Mouse (Mus musculus): ENCODE measurements around the gene Kank4. TPM values are rescaled to one million over a fixed set of nuclear protein-coding genes. Genes with fewer than 3 reads are reported as not detected.
"Not testable (repeated sequence)": the region's sequence is repeated elsewhere in the genome, so short reads cannot be mapped to it uniquely, and the experiment has no call there.

Kank4 gene
- polyA plus RNA-seq, 1 experiment from 2014 or later: 3.0 TPM

DNA sequence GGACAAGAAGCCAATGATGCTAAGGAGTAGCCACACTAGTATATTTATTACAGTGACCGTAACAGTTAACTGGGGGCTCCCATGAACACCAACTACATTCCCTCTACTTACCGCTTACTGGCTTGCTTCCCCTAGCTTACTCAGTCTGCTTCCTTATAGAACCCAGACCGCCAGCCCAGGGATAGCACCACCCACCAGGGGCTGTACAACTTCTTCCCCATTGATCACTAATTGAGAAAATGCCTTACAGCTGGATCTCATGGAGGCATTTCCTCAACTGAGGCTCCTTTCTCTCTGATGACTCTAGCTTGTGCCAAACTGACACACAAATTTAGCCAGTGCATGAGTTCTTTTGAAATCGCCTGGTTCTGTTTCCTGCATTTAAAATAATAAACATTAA lies 21.6 kb upstream of the Kank4 start:
- DNase-seq (ENCODE audit: low spot score) (no peak), ATAC-seq (ENCODE audit: insufficient number of reproducible peaks, low FRiP score, low TSS enrichment, low read depth) (no peak)
- Histone ChIP-seq H3K27ac (replicated peaks; ENCODE audit: low read depth, low read length) (no peak overlapping the region), H3K4me1 (ENCODE audit: control insufficient read depth, insufficient read depth, low read length) (no peaks in the 10 kb centered on the region), H3K4me2 (ENCODE audit: low read depth, severe bottlenecking) (no peak overlapping the region), H3K36me3 (ENCODE audit: control insufficient read depth, insufficient read depth, low read length) (no peaks in the 10 kb centered on the region), H3K9me3 (ENCODE audit: control insufficient read depth, low read length) (no peaks in the 10 kb centered on the region), H3K9ac (ENCODE audit: low read length) (no peak overlapping the region), H3K27me3 (ENCODE audit: control insufficient read depth, insufficient read depth, low read length) (no peaks in the 10 kb centered on the region), H3K4me3 (ENCODE audit: low read depth, low read length) (no peak overlapping the region)
- WGBS: 44% methylated on average over 4 of the region's 4 CpGs

DNA sequence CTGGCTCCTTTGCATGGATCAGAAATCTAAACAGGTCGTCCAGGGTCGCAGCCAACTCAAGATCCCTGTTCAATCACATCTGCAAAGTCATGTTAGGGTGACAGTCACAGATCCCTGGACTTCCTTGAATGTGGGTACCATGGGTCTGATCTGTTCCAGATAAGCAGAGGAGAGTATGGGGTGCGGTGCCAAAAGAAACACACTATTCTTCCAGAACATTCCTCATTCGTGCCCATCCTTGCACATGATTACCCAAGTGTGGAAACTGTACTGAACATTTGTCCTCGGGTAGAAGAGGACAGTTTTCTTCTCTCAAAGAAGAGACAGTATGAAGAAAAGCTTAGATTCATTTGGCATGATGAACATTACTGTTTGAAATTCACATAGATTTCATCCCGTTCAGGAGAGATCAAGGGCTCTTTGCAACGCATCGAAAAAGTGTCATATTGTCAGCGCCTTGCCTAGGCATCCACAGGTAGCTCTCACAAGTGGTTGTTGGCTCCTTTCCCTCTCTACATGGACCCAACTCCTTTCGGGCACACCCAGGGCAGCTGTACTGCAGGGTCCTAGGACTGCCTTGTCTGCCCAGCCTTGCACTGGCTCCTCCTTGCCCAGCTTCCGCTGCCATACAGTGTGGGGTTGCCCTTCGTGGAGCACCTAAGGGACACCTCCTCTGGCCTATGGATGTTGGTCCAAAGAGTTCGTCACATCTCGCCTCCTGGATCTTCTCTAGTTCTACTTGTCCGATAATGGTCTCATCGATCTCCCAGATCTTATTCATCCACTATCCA lies 20.6 kb upstream of the Kank4 start:
- Histone ChIP-seq H3K4me3 (ENCODE audit: low read depth, low read length) (no peak overlapping the region), H3K27me3 (ENCODE audit: control insufficient read depth, insufficient read depth, low read length) (no peaks in the 10 kb centered on the region), H3K36me3 (ENCODE audit: control insufficient read depth, insufficient read depth, low read length) (no peaks in the 10 kb centered on the region), H3K9me3 (ENCODE audit: control insufficient read depth, low read length) (no peaks in the 10 kb centered on the region), H3K4me2 (ENCODE audit: low read depth, severe bottlenecking) (no peak overlapping the region), H3K4me1 (ENCODE audit: control insufficient read depth, insufficient read depth, low read length) (no peaks in the 10 kb centered on the region), H3K9ac (ENCODE audit: low read length) (no peak overlapping the region), H3K27ac (replicated peaks; ENCODE audit: low read depth, low read length) (no peak overlapping the region)
- DNase-seq (ENCODE audit: low spot score): no peak
- ATAC-seq (ENCODE audit: insufficient number of reproducible peaks, low FRiP score, low TSS enrichment, low read depth): no peak
- WGBS: 95% methylated on average over 16 of the region's 16 CpGs

DNA sequence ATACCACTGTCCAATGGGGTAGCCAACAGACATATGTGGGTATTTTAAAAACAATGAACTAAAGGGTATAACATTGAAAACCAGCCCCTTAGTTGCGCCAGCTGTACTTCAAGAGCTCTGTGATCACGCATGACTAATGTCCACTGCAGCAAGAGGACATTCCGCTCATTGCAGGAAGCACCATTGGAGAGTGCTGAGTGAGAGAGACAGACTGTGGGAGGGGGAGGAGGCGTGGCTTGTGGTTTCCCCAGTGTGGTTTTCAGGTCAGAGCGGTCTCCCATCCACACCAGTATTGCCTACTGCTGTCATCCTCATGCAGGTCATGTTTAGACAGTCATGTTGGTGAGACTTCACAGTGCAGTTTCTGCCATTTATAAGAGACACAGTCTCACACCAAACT lies 19.2 kb upstream of the Kank4 start:
- 55% methylated on average over 5 of the region's 5 CpGs for WGBS
- H3K9me3 ChIP-seq (ENCODE audit: control insufficient read depth, low read length): no peaks in the 10 kb centered on the region
- no peaks in the 10 kb centered on the region for H3K4me1 ChIP-seq (ENCODE audit: control insufficient read depth, insufficient read depth, low read length)
- H3K36me3 ChIP-seq (ENCODE audit: control insufficient read depth, insufficient read depth, low read length): no peaks in the 10 kb centered on the region
- no peak overlapping the region for H3K4me2 ChIP-seq (ENCODE audit: low read depth, severe bottlenecking)
- no peak overlapping the region for H3K4me3 ChIP-seq (ENCODE audit: low read depth, low read length)
- DNase-seq (ENCODE audit: low spot score) (no peak), ATAC-seq (ENCODE audit: insufficient number of reproducible peaks, low FRiP score, low TSS enrichment, low read depth) (no peak)
- H3K9ac ChIP-seq (ENCODE audit: low read length): no peak overlapping the region
- no peaks in the 10 kb centered on the region for H3K27me3 ChIP-seq (ENCODE audit: control insufficient read depth, insufficient read depth, low read length)
- no peak overlapping the region for H3K27ac ChIP-seq (replicated peaks; ENCODE audit: low read depth, low read length)

DNA sequence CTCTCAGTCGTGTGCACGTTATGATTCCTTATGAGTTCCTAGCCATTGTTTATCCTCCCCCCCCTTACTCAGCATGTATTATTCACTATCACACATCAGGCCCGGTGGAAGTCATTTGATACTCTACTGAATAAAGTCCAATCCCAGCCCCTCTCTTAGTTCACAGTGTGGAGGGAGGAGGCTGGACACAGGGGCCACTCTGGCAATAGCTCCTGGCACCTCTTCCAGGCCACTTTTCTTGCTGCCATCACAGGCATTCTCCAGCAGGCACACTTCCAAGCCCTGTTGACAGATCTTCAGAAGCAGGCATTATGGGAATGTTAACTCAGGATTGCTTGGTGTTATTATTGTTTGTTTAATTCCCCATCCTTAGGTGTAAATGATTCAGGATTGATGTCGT lies 17.4 kb upstream of the Kank4 start:
- Histone ChIP-seq H3K4me1 (ENCODE audit: control insufficient read depth, insufficient read depth, low read length) (no peaks in the 10 kb centered on the region), H3K4me3 (ENCODE audit: low read depth, low read length) (no peak overlapping the region), H3K27me3 (ENCODE audit: control insufficient read depth, insufficient read depth, low read length) (no peaks in the 10 kb centered on the region), H3K4me2 (ENCODE audit: low read depth, severe bottlenecking) (no peak overlapping the region), H3K9ac (ENCODE audit: low read length) (no peak overlapping the region), H3K9me3 (ENCODE audit: control insufficient read depth, low read length) (no peaks in the 10 kb centered on the region), H3K36me3 (ENCODE audit: control insufficient read depth, insufficient read depth, low read length) (no peaks in the 10 kb centered on the region), H3K27ac (replicated peaks; ENCODE audit: low read depth, low read length) (no peak overlapping the region)
- 83% methylated on average over 4 of the region's 4 CpGs for WGBS
- DNase-seq (ENCODE audit: low spot score) (no peak), ATAC-seq (ENCODE audit: insufficient number of reproducible peaks, low FRiP score, low TSS enrichment, low read depth) (no peak)

DNA sequence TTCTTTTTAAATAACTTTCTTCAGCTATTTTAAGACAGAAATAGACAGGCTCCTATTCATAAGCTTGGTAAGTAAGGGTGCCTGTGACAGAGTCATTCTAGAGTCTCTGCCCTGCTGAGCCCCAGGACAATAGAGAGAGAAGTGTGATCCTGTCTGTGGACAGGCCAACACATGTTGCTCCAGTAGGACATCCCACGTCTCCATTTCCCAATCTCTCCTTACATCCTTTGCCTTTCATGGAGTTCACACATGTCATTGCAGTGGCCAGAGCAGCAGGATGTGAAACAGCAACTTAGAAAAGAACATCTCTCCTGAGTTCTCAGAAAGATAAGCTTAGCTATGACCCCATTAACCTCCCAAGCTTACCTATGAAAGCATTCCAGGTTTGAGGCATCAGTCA lies 14.4 kb upstream of the Kank4 start:
- DNase-seq (ENCODE audit: low spot score) (no peak), ATAC-seq (ENCODE audit: insufficient number of reproducible peaks, low FRiP score, low TSS enrichment, low read depth) (no peak)
- no peak overlapping the region for H3K4me3 ChIP-seq (ENCODE audit: low read depth, low read length)
- no peak overlapping the region for H3K27ac ChIP-seq (replicated peaks; ENCODE audit: low read depth, low read length)
- H3K4me1 ChIP-seq (ENCODE audit: control insufficient read depth, insufficient read depth, low read length): no peaks in the 10 kb centered on the region
- H3K9me3 ChIP-seq (ENCODE audit: control insufficient read depth, low read length): no peaks in the 10 kb centered on the region
- H3K9ac ChIP-seq (ENCODE audit: low read length): no peak overlapping the region
- no peaks in the 10 kb centered on the region for H3K27me3 ChIP-seq (ENCODE audit: control insufficient read depth, insufficient read depth, low read length)
- no peaks in the 10 kb centered on the region for H3K36me3 ChIP-seq (ENCODE audit: control insufficient read depth, insufficient read depth, low read length)
- 72% methylated on average over 1 of the region's 1 CpGs for WGBS
- H3K4me2 ChIP-seq (ENCODE audit: low read depth, severe bottlenecking): no peak overlapping the region

DNA sequence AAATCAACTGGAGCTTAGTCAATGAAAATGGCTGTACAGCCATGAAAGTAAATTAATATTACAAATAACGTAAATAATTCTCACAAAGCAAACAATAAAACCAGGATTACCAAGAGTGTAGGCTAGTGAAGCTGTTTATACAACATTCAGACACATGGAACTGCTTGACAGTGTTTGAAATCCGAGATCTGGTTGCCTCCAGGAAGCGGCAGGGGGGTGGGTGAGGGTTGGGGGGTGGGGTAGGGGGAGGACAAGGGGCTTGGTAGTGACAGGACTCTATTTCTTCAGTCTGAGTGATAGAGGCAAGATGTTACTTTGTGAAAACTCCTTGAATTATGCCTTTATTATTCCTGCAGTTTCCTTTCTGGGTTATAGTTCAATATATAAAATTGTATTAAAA lies 9.4 kb upstream of the Kank4 start:
- Histone ChIP-seq H3K36me3 (ENCODE audit: control insufficient read depth, insufficient read depth, low read length) (no peaks in the 10 kb centered on the region), H3K27ac (replicated peaks; ENCODE audit: low read depth, low read length) (no peak overlapping the region), H3K4me2 (ENCODE audit: low read depth, severe bottlenecking) (no peak overlapping the region), H3K9ac (ENCODE audit: low read length) (no peak overlapping the region), H3K4me3 (ENCODE audit: low read depth, low read length) (no peak overlapping the region), H3K27me3 (ENCODE audit: control insufficient read depth, insufficient read depth, low read length) (no peaks in the 10 kb centered on the region), H3K4me1 (ENCODE audit: control insufficient read depth, insufficient read depth, low read length) (0 out of 2 replicates have a peak, but pooled peaks cover 3% of the 10 kb centered on the region), H3K9me3 (ENCODE audit: control insufficient read depth, low read length) (no peaks in the 10 kb centered on the region)
- no peak for ATAC-seq (ENCODE audit: insufficient number of reproducible peaks, low FRiP score, low TSS enrichment, low read depth)
- WGBS: 12% methylated on average over 3 of the region's 3 CpGs
- no peak for DNase-seq (ENCODE audit: low spot score)

DNA sequence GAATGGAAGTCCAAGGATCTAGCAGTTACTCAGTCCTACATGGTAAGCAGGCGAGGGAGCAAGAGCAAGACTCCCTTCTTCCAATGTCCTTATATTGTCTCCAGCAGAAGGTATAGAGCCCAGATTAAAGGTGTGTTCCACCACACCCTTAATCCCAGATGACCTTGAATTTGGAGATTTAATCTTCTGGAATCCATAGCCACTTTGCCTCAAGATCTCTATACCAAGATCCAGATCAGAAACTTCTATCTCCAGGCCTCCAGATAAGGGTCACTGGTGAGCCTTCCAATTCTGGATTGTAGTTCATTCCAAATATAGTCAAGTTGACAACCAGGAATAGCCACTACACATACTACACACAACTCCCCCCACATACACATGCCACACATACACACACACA lies 6.4 kb upstream of the Kank4 start, which contains the start of gene I0C0044D17Rik:
Gene I0C0044D17Rik (minus strand): TSS at position 101 of the 400 bp plus-strand sequence.
- not testable (repeated sequence) for H3K9ac ChIP-seq (ENCODE audit: low read length); H3K36me3 ChIP-seq (ENCODE audit: control insufficient read depth, insufficient read depth, low read length); H3K4me1 ChIP-seq (ENCODE audit: control insufficient read depth, insufficient read depth, low read length); H3K4me2 ChIP-seq (ENCODE audit: low read depth, severe bottlenecking); H3K27me3 ChIP-seq (ENCODE audit: control insufficient read depth, insufficient read depth, low read length); H3K4me3 ChIP-seq (ENCODE audit: low read depth, low read length); H3K27ac ChIP-seq (replicated peaks; ENCODE audit: low read depth, low read length); H3K9me3 ChIP-seq (ENCODE audit: control insufficient read depth, low read length); DNase-seq (ENCODE audit: low spot score); ATAC-seq (ENCODE audit: insufficient number of reproducible peaks, low FRiP score, low TSS enrichment, low read depth)
- whole genome bisulfite sequencing: 96% methylated on average over 1 of the region's 1 CpGs

DNA sequence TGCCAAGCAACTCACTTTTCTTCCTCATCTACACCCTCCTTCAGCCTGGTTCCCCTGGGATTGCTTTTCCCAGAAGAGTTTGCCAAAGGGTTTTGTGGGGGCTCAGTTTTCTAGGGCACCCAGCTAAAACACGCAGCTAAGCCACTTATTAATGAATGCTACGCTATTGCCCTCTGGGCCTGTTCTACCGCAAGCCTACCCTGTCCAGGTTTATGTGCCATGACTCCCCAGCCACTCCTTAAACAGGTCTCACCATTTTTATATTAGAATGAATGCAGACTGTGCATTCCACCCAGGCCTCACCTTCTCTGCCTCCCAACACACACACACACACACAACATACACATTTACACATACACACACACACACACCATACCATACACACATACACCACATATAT lies 5.7 kb upstream of the Kank4 start:
- ATAC-seq (ENCODE audit: insufficient number of reproducible peaks, low FRiP score, low TSS enrichment, low read depth): no peak
- Histone ChIP-seq H3K27me3 (ENCODE audit: control insufficient read depth, insufficient read depth, low read length) (no peaks in the 10 kb centered on the region), H3K27ac (replicated peaks; ENCODE audit: low read depth, low read length) (no peak overlapping the region), H3K4me3 (ENCODE audit: low read depth, low read length) (no peak overlapping the region), H3K9me3 (ENCODE audit: control insufficient read depth, low read length) (no peaks in the 10 kb centered on the region), H3K4me1 (ENCODE audit: control insufficient read depth, insufficient read depth, low read length) (peaks cover 5% of the 10 kb centered on the region; the same call in 1 of the 2 replicates), H3K4me2 (ENCODE audit: low read depth, severe bottlenecking) (no peak overlapping the region), H3K9ac (ENCODE audit: low read length) (no peak overlapping the region), H3K36me3 (ENCODE audit: control insufficient read depth, insufficient read depth, low read length) (no peaks in the 10 kb centered on the region)
- 66% methylated on average over 3 of the region's 3 CpGs for WGBS
- DNase-seq (ENCODE audit: low spot score): no peak

DNA sequence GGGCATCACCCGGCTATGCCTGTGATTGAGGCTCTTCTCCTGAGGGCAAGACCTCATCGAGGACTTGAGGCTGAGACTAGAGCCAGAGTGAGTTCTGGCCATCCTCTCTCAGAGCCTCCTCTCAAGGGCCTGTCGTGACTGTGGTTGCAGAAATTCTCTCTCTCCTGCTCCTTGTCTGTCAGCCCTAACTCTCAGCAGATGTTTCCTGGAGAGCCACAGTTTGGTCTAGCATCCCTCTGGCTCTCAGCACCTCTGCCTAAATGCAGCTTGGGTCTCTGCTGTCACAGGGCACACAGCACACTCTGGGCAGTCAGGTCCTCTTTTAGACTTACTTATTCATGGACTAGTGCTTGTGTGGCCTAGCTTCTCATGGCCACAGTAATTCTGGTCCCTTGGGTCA lies 5.1 kb upstream of the Kank4 start:
- WGBS: 52% methylated on average over 3 of the region's 3 CpGs
- DNase-seq (ENCODE audit: low spot score): no peak

More for the DNA sequence above, 5.1 kb upstream of the Kank4 start:
- Histone ChIP-seq H3K36me3 (ENCODE audit: control insufficient read depth, insufficient read depth, low read length) (no peaks in the 10 kb centered on the region), H3K9ac (ENCODE audit: low read length) (0 out of 2 replicates have a peak overlapping the region, but pooled peaks have one; percentile 32), H3K27me3 (ENCODE audit: control insufficient read depth, insufficient read depth, low read length) (no peaks in the 10 kb centered on the region), H3K4me1 (ENCODE audit: control insufficient read depth, insufficient read depth, low read length) (peaks cover 9% of the 10 kb centered on the region; the same call in 1 of the 2 replicates), H3K4me3 (ENCODE audit: low read depth, low read length) (no peak overlapping the region), H3K27ac (replicated peaks; ENCODE audit: low read depth, low read length) (no peak overlapping the region), H3K4me2 (ENCODE audit: low read depth, severe bottlenecking) (no peak overlapping the region), H3K9me3 (ENCODE audit: control insufficient read depth, low read length) (no peaks in the 10 kb centered on the region)
- ATAC-seq (ENCODE audit: insufficient number of reproducible peaks, low FRiP score, low TSS enrichment, low read depth): no peak
